Mouse (Mus musculus) hindlimb bud, embryonic 11.5 days (tissue): ENCODE measurements at regions not wholly inside any gene's neighbourhood (a gene's known extent, or its start where the extent isn't known, plus 50 kb on each side); places are given as distances from the start of the nearest gene placed in this dataset.
A peak's percentile ranks its signal among the peaks of the same experiment; 100 is the strongest.

Experiments used
- DNase-seq: peaks from one replicate; pipeline ENCODE4 v3.0.0-alpha.2; 2012; ENCODE audit warnings: low read depth, low spot score; ENCODE audit errors: extremely low spot score

DNA sequence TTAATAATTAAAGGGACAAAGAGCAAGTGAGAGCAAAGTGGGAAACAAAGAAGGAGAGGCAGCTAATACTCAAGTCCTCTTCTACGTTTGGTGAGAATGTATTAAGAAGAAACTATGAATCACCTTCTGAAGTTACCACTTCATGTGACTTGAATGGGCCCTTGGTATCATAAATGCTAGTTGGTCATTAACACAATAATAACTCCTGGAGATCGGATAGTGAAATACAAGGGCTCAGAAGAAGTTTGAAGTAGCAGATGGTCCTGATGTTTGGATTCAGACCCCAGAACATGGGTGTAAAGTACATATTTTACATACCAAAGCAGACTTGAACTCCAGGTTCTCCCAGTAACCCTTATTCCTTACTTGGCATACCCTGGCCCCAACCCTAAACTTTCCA is 535.4 kb upstream of the Cntnap5b start:
- DNase-seq, result no peak

DNA sequence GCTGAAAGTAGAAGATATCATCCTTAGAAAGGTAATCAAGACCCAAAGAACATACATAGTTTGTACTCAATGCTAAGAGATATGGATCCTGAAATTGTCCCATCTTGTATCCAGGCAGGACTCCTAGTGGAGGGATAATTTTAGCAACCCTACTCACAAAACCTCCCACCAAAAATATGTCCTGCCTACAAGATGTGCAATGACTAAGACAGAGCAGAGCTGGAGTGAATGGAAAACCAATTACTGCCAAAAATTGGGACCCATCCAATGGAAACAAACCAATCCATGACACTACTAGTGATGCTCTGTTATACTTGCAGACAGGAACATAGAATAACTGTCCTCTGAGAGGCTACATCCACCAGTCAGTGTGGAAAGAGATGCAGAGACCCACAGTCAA is 487.0 kb upstream of the Cntnap5b start:
- no peak for DNase-seq

DNA sequence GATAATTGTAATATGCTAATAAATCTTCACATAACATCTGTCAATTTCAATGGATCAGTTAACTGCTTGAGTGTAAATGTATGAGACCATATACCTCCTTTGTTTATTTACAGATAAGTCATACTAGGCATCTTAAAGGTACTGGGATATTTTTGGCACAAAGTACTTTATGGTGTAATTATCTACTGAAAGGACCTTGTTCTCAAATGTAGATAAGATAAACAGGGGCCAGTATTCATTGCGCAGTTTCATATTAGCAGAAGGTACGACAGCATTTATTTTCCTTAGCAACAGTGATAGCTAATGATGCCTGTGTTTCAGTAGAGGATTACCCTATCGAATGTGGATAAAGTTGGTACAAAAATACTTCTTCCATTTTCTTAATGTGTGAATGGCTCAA is 484.7 kb upstream of the Cntnap5b start:
- no peak for DNase-seq

DNA sequence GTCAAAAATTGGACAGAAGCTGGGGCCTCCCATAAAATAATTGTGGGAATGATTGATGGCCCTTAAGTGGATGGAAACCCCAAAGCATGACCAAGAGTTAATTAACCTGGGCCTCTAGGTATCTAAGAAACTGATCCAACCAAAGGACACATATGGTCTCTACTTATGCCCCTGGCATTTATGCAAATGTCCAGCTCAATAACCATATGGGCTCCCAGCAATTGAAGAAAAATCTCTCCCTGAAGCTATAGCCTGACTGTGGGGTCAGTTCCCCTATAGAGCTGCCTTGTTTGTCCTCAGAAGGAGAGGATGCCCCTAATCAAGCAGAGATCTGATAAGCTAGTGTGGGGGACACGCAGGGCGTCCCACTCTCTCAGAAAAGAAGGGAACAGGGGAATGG is 473.4 kb upstream of the Cntnap5b start:
- DNase-seq, result no peak

DNA sequence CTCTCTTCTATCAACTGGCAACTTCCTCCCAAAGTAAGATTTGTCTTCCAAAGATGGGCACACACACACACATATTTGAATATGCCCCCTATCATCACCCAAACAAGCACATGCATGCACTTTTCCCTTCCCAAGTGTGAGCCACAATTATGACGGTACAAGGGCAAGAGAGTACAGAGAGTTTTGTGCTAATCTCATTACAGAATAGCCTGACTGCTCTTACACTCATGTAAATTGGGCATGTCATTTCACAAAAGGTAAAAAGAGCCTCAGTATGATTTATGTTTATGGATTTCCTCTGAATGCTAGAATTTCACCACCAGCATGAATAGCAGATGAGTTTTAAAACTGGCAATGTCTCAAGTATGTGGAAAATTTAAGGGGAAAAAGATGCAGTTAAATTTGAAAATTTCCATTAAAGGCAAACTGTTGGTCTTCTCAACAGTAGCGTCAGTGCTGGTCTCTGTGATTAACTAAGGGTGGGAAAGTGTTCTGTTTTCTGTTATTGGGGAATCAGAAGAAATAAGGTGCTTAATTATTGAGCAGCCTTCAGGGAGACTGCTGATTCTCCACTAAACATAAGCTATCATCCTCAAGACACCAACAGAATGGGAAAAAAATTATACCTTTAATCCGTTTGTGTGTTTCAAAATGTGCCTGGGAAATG is 455.4 kb upstream of the Cntnap5b start:
- DNase-seq, result no peak

DNA sequence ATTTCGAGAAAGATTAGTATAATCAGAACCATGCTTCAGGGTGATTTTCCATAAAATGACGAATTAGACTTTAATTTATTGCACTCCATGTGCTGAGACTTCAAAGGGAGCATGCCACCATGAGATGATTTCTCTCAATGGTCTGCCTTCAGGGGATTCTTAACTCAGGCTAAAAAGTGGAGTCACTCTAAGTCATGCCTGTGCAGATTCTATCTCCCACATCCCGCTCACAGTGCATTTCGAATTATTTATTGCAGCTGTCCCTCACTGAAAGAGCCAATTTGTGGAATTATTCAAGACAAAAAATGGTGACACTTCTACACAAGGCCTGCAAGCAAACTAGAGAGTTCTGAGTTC is 454.9 kb upstream of the Cntnap5b start:
- peak; percentile 8 for DNase-seq
